Mouse (Mus musculus) induced T-regulatory cell, adult 2 months (primary cell): ENCODE measurements around the gene Atg16l1.

ENCODE experiments used
- DNase-seq: peaks from one replicate; pipeline ENCODE4 v3.0.0-alpha.2; 2012; ENCODE audit warnings: low read depth

The Atg16l1 gene

GRCm38 (mm10) chr1:87773336-87773735 is 17.7 kb downstream of the Atg16l1 start:
- no peak for DNase-seq

GRCm38 (mm10) chr1:87774845-87775244 is 19.2 kb downstream of the Atg16l1 start:
- DNase-seq, result no peak

- no peak for DNase-seq
Measured at GRCm38 (mm10) chr1:87779204-87779785, 23.6 kb downstream of the Atg16l1 start.

- DNase-seq, result no peak
Measured at GRCm38 (mm10) chr1:87785703-87786102, 30.0 kb downstream of the Atg16l1 start.

- DNase-seq, result no peak
Measured at GRCm38 (mm10) chr1:87786251-87786650, 30.6 kb downstream of the Atg16l1 start.

GRCm38 (mm10) chr1:87789665-87790064 is 34.0 kb downstream of the Atg16l1 start:
- no peak for DNase-seq

GRCm38 (mm10) chr1:87792438-87793137 is 36.9 kb downstream of the Atg16l1 start:
- no peak for DNase-seq

GRCm38 (mm10) chr1:87793138-87793449 is 37.4 kb downstream of the Atg16l1 start:
- DNase-seq, result no peak

- DNase-seq, result no peak
Measured at GRCm38 (mm10) chr1:87797702-87798101, 42.0 kb downstream of the Atg16l1 start.

GRCm38 (mm10) chr1:87798306-87798705 is 42.6 kb downstream of the Atg16l1 start:
- DNase-seq, result no peak

- no peak for DNase-seq
Measured at GRCm38 (mm10) chr1:87803576-87803975, 47.9 kb downstream of the Atg16l1 start, which contains the start of gene Sag. Gene Sag (plus strand): TSS chr1:87803680.

- no peak for DNase-seq
Measured at GRCm38 (mm10) chr1:87807751-87808150, 52.1 kb downstream of the Atg16l1 start.

GRCm38 (mm10) chr1:87811391-87811790 is 55.7 kb downstream of the Atg16l1 start:
- peak; percentile 62 for DNase-seq

GRCm38 (mm10) chr1:87812061-87812460 is 56.4 kb downstream of the Atg16l1 start:
- DNase-seq, result peak; percentile 61

GRCm38 (mm10) chr1:87813155-87813554 is 57.5 kb downstream of the Atg16l1 start:
- no peak for DNase-seq

- DNase-seq, result peak; percentile 33
Measured at GRCm38 (mm10) chr1:87813681-87814080, 58.0 kb downstream of the Atg16l1 start.

- peak; percentile 59 for DNase-seq
Measured at GRCm38 (mm10) chr1:87824420-87824995, 68.8 kb downstream of the Atg16l1 start.

- no peak for DNase-seq
Measured at GRCm38 (mm10) chr1:87825281-87825680, 69.6 kb downstream of the Atg16l1 start.

GRCm38 (mm10) chr1:87825991-87826390 is 70.3 kb downstream of the Atg16l1 start:
- no peak for DNase-seq

GRCm38 (mm10) chr1:87826474-87826873 is 70.8 kb downstream of the Atg16l1 start:
- DNase-seq, result no peak

GRCm38 (mm10) chr1:87827476-87827875 is 71.8 kb downstream of the Atg16l1 start:
- DNase-seq, result peak; percentile 45

GRCm38 (mm10) chr1:87828185-87828584 is 72.5 kb downstream of the Atg16l1 start:
- DNase-seq, result peak; percentile 91

- no peak for DNase-seq
Measured at GRCm38 (mm10) chr1:87828926-87829580, 73.4 kb downstream of the Atg16l1 start.
